Mouse (Mus musculus) heart, embryonic 10.5 days (tissue): Measurements from ENCODE around the gene Tcf7. TPM values are rescaled to one million over a fixed set of nuclear protein-coding genes. Genes with fewer than 3 reads are reported as not detected.
A peak's percentile ranks its signal among the peaks of the same experiment; 100 is the strongest.

Experiments used
- DNase-seq: peaks from one replicate; pipeline ENCODE4 v3.0.0-alpha.2; 2017; ENCODE audit warnings: low spot score
- H3K27ac ChIP-seq: fragments of 300-500 bp; sonication (generic); 2 replicates; pipeline ENCODE4 v1.5.1; 2016; ENCODE audit warnings: mild to moderate bottlenecking
- H3K27me3 ChIP-seq: fragments of 300-500 bp; sonication (generic); 2 replicates; pipeline ENCODE4 v1.6.1; 2016; ENCODE audit warnings: mild to moderate bottlenecking; ENCODE audit not compliant: poor library complexity, insufficient read depth, severe bottlenecking
- H3K36me3 ChIP-seq: fragments of 300-500 bp; sonication (generic); 2 replicates; pipeline ENCODE4 v1.6.1; 2016; ENCODE audit warnings: mild to moderate bottlenecking, moderate library complexity
- H3K4me1 ChIP-seq: fragments of 300-500 bp; sonication (generic); 2 replicates; pipeline ENCODE4 v1.6.1; 2016; ENCODE audit warnings: mild to moderate bottlenecking
- H3K4me3 ChIP-seq: fragments of 300-500 bp; sonication (generic); 2 replicates; pipeline ENCODE4 v1.5.1; 2016; ENCODE audit warnings: mild to moderate bottlenecking, moderate library complexity
- H3K9me3 ChIP-seq: fragments of 300-500 bp; sonication (generic); 2 replicates; pipeline ENCODE4 v1.6.1; 2016; ENCODE audit warnings: mild to moderate bottlenecking, moderate library complexity
- WGBS: fragments of 180-500 bp; shearing (Covaris S2); methylation state at CpG from one replicate; pipeline ENCODE4 v1.1.7; 2016; 5-methylcytosine and 5-hydroxymethylcytosine counted together
- polyA plus RNA-seq: library from polyadenylated mRNA; unstranded; fragments of >200 nt; fragmentation: Nextera tagmentation; extraction: Ambion mirVana; gene quantifications from 2 replicates; pipeline ENCODE4 v1.2.1, GENCODE M21; 2016

Tcf7 gene
- polyA plus RNA-seq, 1 experiment from 2014 or later, result 11.5 TPM

GRCm38 (mm10) chr11:52272619-52273018, 10.2 kb downstream of the Tcf7 start:
- WGBS, result 58% methylated on average over 6 of the region's 6 CpGs
- Histone ChIP-seq H3K27me3 (no peaks in the 10 kb centered on the region), H3K36me3 (peaks cover 7% of the 10 kb centered on the region; the same call in 1 of the 2 replicates), H3K27ac (peak overlapping the region; percentile 78), H3K4me3 (no peak overlapping the region), H3K9me3 (no peaks in the 10 kb centered on the region), H3K4me1 (peaks cover 67% of the 10 kb centered on the region)
- no peak for DNase-seq

- no peak for DNase-seq
- H3K36me3 ChIP-seq, result peaks cover 2% of the 10 kb centered on the region; the same call in 1 of the 2 replicates
- no peaks in the 10 kb centered on the region for H3K9me3 ChIP-seq
- WGBS, result 81% methylated on average over 8 of the region's 8 CpGs
- no peak overlapping the region for H3K4me3 ChIP-seq
- no peaks in the 10 kb centered on the region for H3K27me3 ChIP-seq
- H3K4me1 ChIP-seq, result peaks cover 69% of the 10 kb centered on the region
- H3K27ac ChIP-seq, result peak overlapping the region; percentile 78
Observed at GRCm38 (mm10) chr11:52271765-52272495, 10.9 kb downstream of the Tcf7 start.

- Histone ChIP-seq H3K36me3 (no peaks in the 10 kb centered on the region), H3K4me1 (peaks cover 72% of the 10 kb centered on the region), H3K27me3 (no peaks in the 10 kb centered on the region), H3K4me3 (no peak overlapping the region), H3K27ac (no peak overlapping the region), H3K9me3 (no peaks in the 10 kb centered on the region)
- DNase-seq, result no peak
- 92% methylated on average over 6 of the region's 6 CpGs for WGBS
Observed at GRCm38 (mm10) chr11:52269841-52270240, 13.0 kb downstream of the Tcf7 start.

- H3K36me3 ChIP-seq, result no peaks in the 10 kb centered on the region
- H3K9me3 ChIP-seq, result no peaks in the 10 kb centered on the region
- 42% methylated on average over 7 of the region's 7 CpGs for WGBS
- H3K4me1 ChIP-seq, result peaks cover 63% of the 10 kb centered on the region
- H3K4me3 ChIP-seq, result no peak overlapping the region
- H3K27me3 ChIP-seq, result no peaks in the 10 kb centered on the region
- peak overlapping the region; percentile 81 for H3K27ac ChIP-seq
- no peak for DNase-seq
Observed at GRCm38 (mm10) chr11:52268104-52268835, 14.5 kb downstream of the Tcf7 start.

- Histone ChIP-seq H3K9me3 (no peaks in the 10 kb centered on the region), H3K27me3 (no peaks in the 10 kb centered on the region), H3K27ac (no peak overlapping the region), H3K36me3 (no peaks in the 10 kb centered on the region), H3K4me3 (no peak overlapping the region), H3K4me1 (peaks cover 54% of the 10 kb centered on the region)
- WGBS, result 90% methylated on average over 5 of the region's 5 CpGs
- no peak for DNase-seq
Observed at GRCm38 (mm10) chr11:52267271-52267670, 15.5 kb downstream of the Tcf7 start.

GRCm38 (mm10) chr11:52265616-52266307, 17.1 kb downstream of the Tcf7 start:
- 42% methylated on average over 12 of the region's 12 CpGs for WGBS
- Histone ChIP-seq H3K9me3 (no peaks in the 10 kb centered on the region), H3K4me3 (peak overlapping the region; percentile 29; the same call in 1 of the 2 replicates), H3K4me1 (peaks cover 59% of the 10 kb centered on the region), H3K27ac (peak overlapping the region; percentile 64), H3K36me3 (no peaks in the 10 kb centered on the region; the same call in 1 of the 2 replicates), H3K27me3 (no peaks in the 10 kb centered on the region)
- DNase-seq, result no peak

- H3K36me3 ChIP-seq, result peaks cover 9% of the 10 kb centered on the region
- peak overlapping the region; percentile 64; the same call in 1 of the 2 replicates for H3K27ac ChIP-seq
- DNase-seq, result no peak
- H3K4me3 ChIP-seq, result no peak overlapping the region
- no peaks in the 10 kb centered on the region for H3K27me3 ChIP-seq
- H3K4me1 ChIP-seq, result peaks cover 68% of the 10 kb centered on the region
- H3K9me3 ChIP-seq, result no peaks in the 10 kb centered on the region
- WGBS, result 82% methylated on average over 7 of the region's 7 CpGs
Observed at GRCm38 (mm10) chr11:52264871-52265270, 17.9 kb downstream of the Tcf7 start.

GRCm38 (mm10) chr11:52262338-52262737, 20.5 kb downstream of the Tcf7 start:
- Histone ChIP-seq H3K9me3 (no peaks in the 10 kb centered on the region), H3K4me1 (peaks cover 46% of the 10 kb centered on the region), H3K4me3 (no peak overlapping the region), H3K36me3 (peaks cover 25% of the 10 kb centered on the region), H3K27me3 (no peaks in the 10 kb centered on the region), H3K27ac (0 out of 2 replicates have a peak overlapping the region, but pooled peaks have one; percentile 62)
- 90% methylated on average over 11 of the region's 11 CpGs for WGBS
- DNase-seq, result no peak

GRCm38 (mm10) chr11:52261937-52262336, 20.9 kb downstream of the Tcf7 start:
- no peak for DNase-seq

GRCm38 (mm10) chr11:52260878-52261277, 21.9 kb downstream of the Tcf7 start:
- no peak for DNase-seq
- H3K4me1 ChIP-seq, result peaks cover 40% of the 10 kb centered on the region
- no peak overlapping the region for H3K27ac ChIP-seq
- H3K9me3 ChIP-seq, result no peaks in the 10 kb centered on the region
- no peak overlapping the region for H3K4me3 ChIP-seq
- peaks cover 36% of the 10 kb centered on the region for H3K36me3 ChIP-seq
- no peaks in the 10 kb centered on the region for H3K27me3 ChIP-seq
- 67% methylated on average over 4 of the region's 4 CpGs for WGBS

More at GRCm38 (mm10) chr11:52261937-52262336, 20.9 kb downstream of the Tcf7 start:
- Histone ChIP-seq H3K27ac (0 out of 2 replicates have a peak overlapping the region, but pooled peaks have one; percentile 62), H3K36me3 (peaks cover 29% of the 10 kb centered on the region), H3K27me3 (no peaks in the 10 kb centered on the region), H3K4me3 (no peak overlapping the region), H3K9me3 (no peaks in the 10 kb centered on the region), H3K4me1 (peaks cover 46% of the 10 kb centered on the region)
- 38% methylated on average over 5 of the region's 5 CpGs for WGBS

- H3K4me3 ChIP-seq, result no peak overlapping the region
- 70% methylated on average over 5 of the region's 5 CpGs for WGBS
- no peaks in the 10 kb centered on the region for H3K27me3 ChIP-seq
- no peaks in the 10 kb centered on the region for H3K9me3 ChIP-seq
- no peak overlapping the region for H3K27ac ChIP-seq
- peaks cover 39% of the 10 kb centered on the region for H3K36me3 ChIP-seq
- DNase-seq, result no peak
- peaks cover 33% of the 10 kb centered on the region for H3K4me1 ChIP-seq
Observed at GRCm38 (mm10) chr11:52258711-52259110, 24.1 kb downstream of the Tcf7 start.

GRCm38 (mm10) chr11:52257376-52257775, 25.4 kb downstream of the Tcf7 start:
- Histone ChIP-seq H3K4me3 (no peak overlapping the region), H3K36me3 (peaks cover 44% of the 10 kb centered on the region), H3K9me3 (no peaks in the 10 kb centered on the region), H3K27ac (no peak overlapping the region), H3K27me3 (no peaks in the 10 kb centered on the region), H3K4me1 (peaks cover 33% of the 10 kb centered on the region)
- DNase-seq, result no peak
- 85% methylated on average over 3 of the region's 3 CpGs for WGBS
